Mouse (Mus musculus): Measurements from ENCODE around the gene Gm20605. TPM values are rescaled to one million over a fixed set of nuclear protein-coding genes. Genes with fewer than 3 reads are reported as not detected.

Gene Gm20605
- total and polyA plus RNA-seq, 3 experiments = 11.4 to 44.5 (median 14.5) TPM

DNA sequence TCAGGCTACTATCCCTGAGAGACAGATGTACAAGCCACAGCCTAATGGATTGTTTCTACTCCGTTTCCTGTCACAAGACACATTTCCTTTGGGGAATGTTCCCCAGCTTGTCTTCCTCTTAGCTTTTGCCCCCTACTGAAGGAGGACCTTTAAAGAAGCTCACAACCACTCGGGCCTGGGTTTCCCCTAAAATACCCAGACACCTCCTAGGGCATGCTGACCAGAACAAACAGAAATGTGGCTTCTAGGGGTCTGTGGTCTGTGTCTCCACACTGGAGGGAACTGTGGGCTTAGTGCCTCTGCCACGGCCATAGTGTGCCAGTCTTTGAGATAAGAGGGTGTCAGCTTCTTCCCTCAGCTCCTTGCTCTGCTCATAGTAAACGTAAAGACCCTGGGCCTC lies 2.6 kb downstream of the Gm20605 start:
- H3K36me3 ChIP-seq (replicated peaks) = peaks cover 62% of the 10 kb centered on the region
- H3K27me3 ChIP-seq (ENCODE audit: insufficient read depth, low read length) = no peaks in the 10 kb centered on the region
- TF ChIP-seq POLR2AphosphoS5 (IDR thresholded peaks at IDR 0.05; ENCODE audit: insufficient replicate concordance, low read depth, low read length) (no peak), CTCF (IDR thresholded peaks at IDR 0.05; ENCODE audit: low read depth, low read length) (no peak), GATA1 (IDR thresholded peaks at IDR 0.05; ENCODE audit: borderline replicate concordance, low read length) (no peak), TAL1 (conservative IDR thresholded peaks at IDR 0.05; ENCODE audit: low read depth, low read length) (no peak), GATA2 (IDR thresholded peaks at IDR 0.05; ENCODE audit: borderline replicate concordance, low read depth, low read length) (no peak)
- peak overlapping the region; percentile 88; the same call in 1 of the 2 replicates for H3K4me3 ChIP-seq (ENCODE audit: low read depth, low read length)
- peaks cover 53% of the 10 kb centered on the region for H3K4me1 ChIP-seq (ENCODE audit: insufficient read depth, low read depth, low read length)
- DNase-seq (ENCODE audit: low spot score) = no peak
- no peaks in the 10 kb centered on the region for H3K9me3 ChIP-seq (replicated peaks)
- no peak for ATAC-seq (ENCODE audit: extremely low read depth, insufficient number of reproducible peaks, low FRiP score, poor library complexity, severe bottlenecking)

- DNase-seq (ENCODE audit: low spot score) (no peak), ATAC-seq (ENCODE audit: extremely low read depth, insufficient number of reproducible peaks, low FRiP score, poor library complexity, severe bottlenecking) (no peak)
- Histone ChIP-seq H3K9me3 (replicated peaks) (no peaks in the 10 kb centered on the region), H3K4me3 (ENCODE audit: low read depth, low read length) (no peak overlapping the region), H3K36me3 (replicated peaks) (peaks cover 81% of the 10 kb centered on the region), H3K27me3 (ENCODE audit: insufficient read depth, low read length) (no peaks in the 10 kb centered on the region), H3K4me1 (ENCODE audit: insufficient read depth, low read depth, low read length) (peaks cover 43% of the 10 kb centered on the region)
- no peak for TF ChIP-seq TAL1 (conservative IDR thresholded peaks at IDR 0.05; ENCODE audit: low read depth, low read length)
- TF ChIP-seq GATA2 (IDR thresholded peaks at IDR 0.05; ENCODE audit: borderline replicate concordance, low read depth, low read length) = no peak
- TF ChIP-seq GATA1 (IDR thresholded peaks at IDR 0.05; ENCODE audit: borderline replicate concordance, low read length) = no peak
- TF ChIP-seq POLR2AphosphoS5 (IDR thresholded peaks at IDR 0.05; ENCODE audit: insufficient replicate concordance, low read depth, low read length) = no peak
- TF ChIP-seq CTCF (IDR thresholded peaks at IDR 0.05; ENCODE audit: low read depth, low read length) = no peak
These were observed 4.6 kb downstream of the Gm20605 start for GRCm38 (mm10) chr5:137633397-137634084.

- Histone ChIP-seq H3K36me3 (replicated peaks) (peaks cover 89% of the 10 kb centered on the region), H3K27me3 (ENCODE audit: insufficient read depth, low read length) (no peaks in the 10 kb centered on the region; the same call in 1 of the 2 replicates), H3K9me3 (replicated peaks) (no peaks in the 10 kb centered on the region), H3K4me3 (ENCODE audit: low read depth, low read length) (no peak overlapping the region), H3K4me1 (ENCODE audit: insufficient read depth, low read depth, low read length) (peaks cover 48% of the 10 kb centered on the region)
- TF ChIP-seq GATA2 (IDR thresholded peaks at IDR 0.05; ENCODE audit: borderline replicate concordance, low read depth, low read length) (no peak), CTCF (IDR thresholded peaks at IDR 0.05; ENCODE audit: low read depth, low read length) (no peak), TAL1 (conservative IDR thresholded peaks at IDR 0.05; ENCODE audit: low read depth, low read length) (no peak), POLR2AphosphoS5 (IDR thresholded peaks at IDR 0.05; ENCODE audit: insufficient replicate concordance, low read depth, low read length) (no peak), GATA1 (IDR thresholded peaks at IDR 0.05; ENCODE audit: borderline replicate concordance, low read length) (no peak)
- DNase-seq (ENCODE audit: low spot score) (no peak), ATAC-seq (ENCODE audit: extremely low read depth, insufficient number of reproducible peaks, low FRiP score, poor library complexity, severe bottlenecking) (no peak)
These were observed 10.5 kb downstream of the Gm20605 start for GRCm38 (mm10) chr5:137639472-137639871.

DNA sequence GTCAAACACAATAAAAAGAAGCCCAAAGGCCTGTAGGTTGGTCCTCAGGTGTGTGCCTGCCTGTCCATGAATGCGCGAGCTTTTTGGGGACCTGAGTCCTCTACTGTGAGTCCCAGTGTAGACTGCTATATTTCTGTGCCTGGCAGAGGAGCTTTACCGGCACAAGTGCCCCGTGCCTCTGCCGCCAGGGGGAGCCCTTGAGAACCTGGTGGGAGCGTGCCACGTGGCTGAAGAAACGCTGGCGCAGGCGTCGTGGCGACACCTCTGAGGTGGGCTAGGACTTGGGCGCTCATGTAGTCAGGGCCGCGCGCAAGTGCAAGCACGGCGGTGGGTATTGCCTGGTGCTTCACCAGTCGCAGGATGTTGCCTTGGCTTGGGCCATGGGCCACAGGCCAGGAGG lies 12.1 kb downstream of the Gm20605 start, which contains the start of gene Sap25:
Gene Sap25 (plus strand): TSS at position 281 of the 400 bp plus-strand sequence.
- no peak for TF ChIP-seq TAL1 (conservative IDR thresholded peaks at IDR 0.05; ENCODE audit: low read depth, low read length)
- TF ChIP-seq CTCF (IDR thresholded peaks at IDR 0.05; ENCODE audit: low read depth, low read length) = peak; percentile 63
- TF ChIP-seq GATA2 (IDR thresholded peaks at IDR 0.05; ENCODE audit: borderline replicate concordance, low read depth, low read length) = no peak
- no peak for ATAC-seq (ENCODE audit: extremely low read depth, insufficient number of reproducible peaks, low FRiP score, poor library complexity, severe bottlenecking)
- peak within 1 kb of the TSS; percentile 20; the same call in 1 of the 2 replicates for H3K4me3 ChIP-seq (ENCODE audit: low read depth, low read length)
- DNase-seq (ENCODE audit: low spot score) = peak; percentile 47
- H3K9me3 ChIP-seq (replicated peaks) = peaks cover 4% of the 10 kb centered on the region; the same call in 1 of the 2 replicates
- peaks cover 78% of the 10 kb centered on the region for H3K36me3 ChIP-seq (replicated peaks)
- H3K4me1 ChIP-seq (ENCODE audit: insufficient read depth, low read depth, low read length) = peaks cover 60% of the 10 kb centered on the region
- H3K27me3 ChIP-seq (ENCODE audit: insufficient read depth, low read length) = peaks cover 3% of the 10 kb centered on the region; the same call in 1 of the 2 replicates

GRCm38 (mm10) chr5:137642886-137643285 lies 13.9 kb downstream of the Gm20605 start:
- Histone ChIP-seq H3K27me3 (ENCODE audit: insufficient read depth, low read length) (peaks cover 3% of the 10 kb centered on the region; the same call in 1 of the 2 replicates), H3K4me1 (ENCODE audit: insufficient read depth, low read depth, low read length) (peaks cover 75% of the 10 kb centered on the region), H3K36me3 (replicated peaks) (peaks cover 60% of the 10 kb centered on the region), H3K9me3 (replicated peaks) (peaks cover 4% of the 10 kb centered on the region; the same call in 1 of the 2 replicates), H3K4me3 (ENCODE audit: low read depth, low read length) (no peak overlapping the region)
- no peak for TF ChIP-seq GATA2 (IDR thresholded peaks at IDR 0.05; ENCODE audit: borderline replicate concordance, low read depth, low read length)
- no peak for TF ChIP-seq GATA1 (IDR thresholded peaks at IDR 0.05; ENCODE audit: borderline replicate concordance, low read length)
- ATAC-seq (ENCODE audit: extremely low read depth, insufficient number of reproducible peaks, low FRiP score, poor library complexity, severe bottlenecking) = no peak
- no peak for DNase-seq (ENCODE audit: low spot score)

- Histone ChIP-seq H3K4me1 (ENCODE audit: insufficient read depth, low read depth, low read length) (peaks cover 83% of the 10 kb centered on the region), H3K36me3 (replicated peaks) (peaks cover 44% of the 10 kb centered on the region), H3K27me3 (ENCODE audit: insufficient read depth, low read length) (peaks cover 3% of the 10 kb centered on the region; the same call in 1 of the 2 replicates), H3K9me3 (replicated peaks) (peaks cover 4% of the 10 kb centered on the region; the same call in 1 of the 2 replicates), H3K4me3 (ENCODE audit: low read depth, low read length) (no peak overlapping the region)
- TF ChIP-seq GATA1 (IDR thresholded peaks at IDR 0.05; ENCODE audit: borderline replicate concordance, low read length) (no peak), TAL1 (conservative IDR thresholded peaks at IDR 0.05; ENCODE audit: low read depth, low read length) (no peak), POLR2AphosphoS5 (IDR thresholded peaks at IDR 0.05; ENCODE audit: insufficient replicate concordance, low read depth, low read length) (no peak), CTCF (IDR thresholded peaks at IDR 0.05; ENCODE audit: low read depth, low read length) (no peak), GATA2 (IDR thresholded peaks at IDR 0.05; ENCODE audit: borderline replicate concordance, low read depth, low read length) (no peak)
- no peak for DNase-seq (ENCODE audit: low spot score)
- no peak for ATAC-seq (ENCODE audit: extremely low read depth, insufficient number of reproducible peaks, low FRiP score, poor library complexity, severe bottlenecking)
These were observed 15.5 kb downstream of the Gm20605 start for GRCm38 (mm10) chr5:137644484-137644883.

All from G1E (cell line).